Mouse (Mus musculus): ENCODE measurements at regions not wholly inside any gene's neighbourhood (a gene's known extent, or its start where the extent isn't known, plus 50 kb on each side); places are given as distances from the start of the nearest gene placed in this dataset.

DNA sequence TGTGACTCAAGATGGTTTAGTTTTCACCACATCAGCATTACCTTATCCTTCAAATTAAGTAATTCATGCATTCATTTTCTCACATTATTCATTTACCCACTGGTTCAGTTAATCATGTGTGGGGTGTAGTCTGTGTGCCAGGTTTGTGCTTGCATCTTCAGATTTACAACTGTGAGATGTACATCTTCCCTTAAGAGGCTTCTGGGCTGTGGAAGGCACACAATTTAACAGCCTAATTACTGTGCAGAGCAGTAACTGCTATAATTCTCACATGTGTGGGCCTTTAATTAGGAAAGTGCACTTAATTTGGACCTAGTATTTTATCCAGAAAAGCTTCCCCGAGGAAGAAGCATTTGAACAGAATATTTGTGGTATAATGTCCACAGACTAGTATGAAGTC is 555.0 kb downstream of the Fscb start:
- no peaks in the 10 kb centered on the region for H3K36me3 ChIP-seq (ENCODE audit: insufficient read depth, low read length)
- H3K4me3 ChIP-seq (ENCODE audit: low read depth, low read length): no peak overlapping the region
- H3K27ac ChIP-seq (ENCODE audit: low read depth, low read length): no peak overlapping the region
- no peaks in the 10 kb centered on the region for H3K9me3 ChIP-seq (ENCODE audit: low read length)
- no peak overlapping the region for H3K4me2 ChIP-seq (ENCODE audit: low read depth, low read length, poor library complexity, severe bottlenecking)
- ATAC-seq (ENCODE audit: low FRiP score): no peak
- no peak overlapping the region for H3K9ac ChIP-seq (replicated peaks; ENCODE audit: low read length, poor library complexity, severe bottlenecking)
- H3K4me1 ChIP-seq (ENCODE audit: insufficient read depth, low read length): no peaks in the 10 kb centered on the region
- no peaks in the 10 kb centered on the region for H3K27me3 ChIP-seq (ENCODE audit: insufficient read depth, low read length)
- WGBS: 69% methylated on average over 1 of the region's 1 CpGs
- TF ChIP-seq CTCF (IDR thresholded peaks at IDR 0.05): no peak
- peak; percentile 5 for DNase-seq (ENCODE audit: low spot score)
